Mouse (Mus musculus): Measurements from ENCODE around the gene Ccdc114.
"Not testable (repeated sequence)": the region's sequence is repeated elsewhere in the genome, so short reads cannot be mapped to it uniquely, and the experiment has no call there.

Gene Ccdc114

DNA sequence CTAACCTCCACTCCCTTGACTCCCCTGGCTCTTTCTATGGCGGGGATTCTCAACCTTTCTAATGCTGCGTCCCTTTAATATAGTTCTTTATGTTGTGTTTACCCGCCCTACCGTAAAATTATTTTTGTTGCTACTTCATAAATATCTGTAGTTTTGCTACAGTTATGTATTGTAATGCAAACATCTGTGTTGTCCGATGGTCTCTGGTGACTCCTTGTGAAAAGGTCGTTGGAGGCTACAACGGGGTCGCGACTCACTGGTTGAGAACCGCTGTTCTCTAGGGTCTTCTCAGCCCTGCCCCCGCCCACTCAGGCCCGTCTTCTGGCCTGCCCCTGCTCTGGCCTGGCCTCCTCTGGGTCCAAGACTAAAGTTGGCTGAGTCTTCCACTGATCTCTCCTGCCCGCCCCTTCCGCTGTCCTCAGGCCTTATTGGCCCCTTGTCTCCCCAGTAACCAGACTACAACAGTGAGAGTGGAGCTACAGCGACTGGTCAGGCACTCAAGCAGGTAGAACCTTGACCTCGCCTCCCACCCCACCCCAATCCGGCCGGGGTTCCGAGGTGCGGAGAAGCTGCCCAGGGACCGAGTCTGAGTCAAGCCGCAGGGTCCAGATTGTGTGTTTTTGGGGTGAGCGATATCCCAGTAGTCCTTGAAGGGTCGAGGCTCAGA lies at the start of gene Ccdc114:
Gene Ccdc114, plus strand, starts transcription at position 311 of the 667 bp plus-strand sequence.
- in situ Hi-C loops (cut with MboI): loop anchor here (5.0 kb wide), 1 partner anchor 52 kb away; the partner anchor contains the start of gene Kdelr1

DNA sequence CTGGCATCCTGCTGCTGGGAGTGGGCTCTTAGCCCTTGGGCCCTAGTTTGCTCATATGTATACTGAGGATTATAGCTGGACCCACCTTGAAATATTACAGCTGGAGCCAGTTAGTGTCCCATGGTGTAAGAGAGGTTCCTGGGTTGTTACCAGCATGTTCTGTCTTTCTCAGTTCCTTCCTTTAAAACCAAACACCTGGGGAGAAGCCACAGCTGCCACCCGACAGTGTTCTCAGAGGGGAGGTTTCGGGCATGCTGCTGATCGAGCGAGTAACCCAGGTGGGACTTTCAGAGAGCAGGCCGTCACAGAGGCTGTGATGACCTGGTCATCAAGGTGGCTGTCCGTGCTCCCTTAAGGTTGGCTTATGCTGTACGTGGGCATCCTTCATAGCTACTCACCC lies 47.0 kb upstream of the Ccdc114 start:
- in situ Hi-C loops (cut with MboI): no loop called here

DNA sequence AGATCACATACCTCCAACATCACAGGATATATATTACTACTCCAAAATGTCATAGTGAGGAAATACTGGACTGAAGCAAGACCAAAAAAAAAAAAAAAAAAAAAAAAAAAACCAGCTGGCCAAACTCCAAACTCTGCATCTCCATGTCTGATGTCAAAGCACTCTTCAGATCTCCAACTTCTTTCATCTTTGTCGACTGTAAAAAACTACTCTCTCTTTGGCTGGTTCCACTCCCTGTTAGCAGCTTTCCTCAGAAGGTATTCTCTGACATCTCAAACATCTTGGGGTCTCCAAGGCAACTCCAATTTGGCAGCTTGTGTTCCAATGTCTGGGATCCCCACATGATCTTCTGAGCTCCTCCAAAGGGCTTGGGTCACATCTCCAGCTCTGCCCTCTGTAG lies 45.6 kb upstream of the Ccdc114 start, which contains the start of gene Grin2d:
Gene Grin2d, minus strand, starts transcription at position 101 of the 400 bp plus-strand sequence.
- in situ Hi-C loops (cut with MboI): not testable (repeated sequence)

DNA sequence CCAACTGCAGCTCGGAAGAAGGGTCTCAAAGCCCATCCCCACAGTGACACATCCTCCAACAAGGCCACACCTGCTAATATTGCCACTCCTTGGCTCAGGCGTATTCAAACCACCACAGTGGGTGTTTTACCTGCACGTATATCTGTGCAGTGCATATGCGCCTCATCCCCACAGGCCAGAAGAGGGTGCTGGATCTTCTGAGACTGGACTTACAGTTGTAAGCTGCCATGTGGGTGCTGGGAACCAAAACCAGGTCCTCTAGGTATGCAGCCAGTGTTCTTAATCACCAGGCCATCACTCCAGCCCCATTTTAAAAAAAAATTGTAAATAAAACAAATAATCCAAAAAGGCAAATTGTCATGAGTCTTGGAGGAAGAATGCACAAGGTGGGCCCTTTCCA lies 43.3 kb upstream of the Ccdc114 start:
- in situ Hi-C loops (cut with MboI): no loop called here

DNA sequence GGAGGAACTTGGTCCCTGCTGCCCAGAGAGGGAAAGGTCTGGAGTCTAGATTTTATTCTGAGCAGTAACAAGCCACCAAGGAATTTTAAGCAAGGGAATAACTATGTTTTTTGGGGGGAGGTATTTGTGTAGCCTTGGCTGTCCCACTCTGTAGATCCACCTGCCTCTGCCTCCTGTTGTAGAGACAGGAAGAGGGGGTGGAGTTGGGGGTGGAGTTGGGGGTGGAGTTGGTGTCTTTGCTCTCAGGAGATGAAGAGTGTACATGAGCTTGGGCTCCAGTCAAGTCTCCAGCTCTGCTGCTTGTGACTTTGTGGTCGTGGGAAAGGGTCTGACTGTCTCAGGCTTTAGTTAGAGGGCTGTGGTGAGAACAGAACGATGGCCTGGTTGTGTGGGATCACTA lies 42.9 kb upstream of the Ccdc114 start:
- in situ Hi-C loops (cut with MboI): no loop called here

DNA sequence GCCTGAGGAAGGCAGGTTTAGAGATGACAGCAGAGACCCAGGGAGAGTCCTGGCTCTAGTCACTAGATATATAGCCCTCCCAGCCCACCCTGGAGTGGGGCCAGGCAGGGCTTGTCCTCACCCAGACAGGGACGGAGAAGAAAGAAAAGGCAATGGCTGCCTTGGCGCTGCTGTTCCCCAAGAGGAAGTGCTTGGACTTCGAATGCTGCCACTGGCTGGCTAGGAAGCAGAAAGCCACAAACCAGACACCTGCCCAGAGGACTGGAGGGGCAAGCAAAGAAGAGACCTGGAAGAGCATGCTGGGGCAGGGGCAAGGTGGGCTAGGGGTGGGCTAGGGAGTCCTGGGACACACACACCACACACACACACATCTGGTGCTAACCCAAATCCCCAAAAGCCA lies 36.6 kb upstream of the Ccdc114 start:
- in situ Hi-C loops (cut with MboI): no loop called here

DNA sequence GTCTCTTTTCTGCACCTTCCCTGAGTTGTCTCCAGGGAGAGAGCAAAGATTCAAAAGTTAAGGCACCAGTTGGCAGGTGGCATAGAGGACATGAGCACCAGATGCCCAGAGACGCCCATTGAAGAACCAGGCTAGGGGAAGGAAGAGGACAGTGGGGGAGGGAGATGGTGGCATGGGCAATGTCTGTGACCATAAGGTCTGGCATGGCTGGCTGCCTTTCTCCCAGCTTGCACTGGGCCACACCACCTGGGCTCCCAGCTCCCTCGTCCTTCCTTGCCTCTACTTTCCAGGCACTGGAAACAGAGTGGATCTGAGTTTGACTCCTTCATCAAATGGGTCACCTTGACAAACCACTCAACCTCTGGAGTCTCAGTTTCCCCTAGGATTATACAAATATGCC lies 31.2 kb upstream of the Ccdc114 start:
- in situ Hi-C loops (cut with MboI): no loop called here

DNA sequence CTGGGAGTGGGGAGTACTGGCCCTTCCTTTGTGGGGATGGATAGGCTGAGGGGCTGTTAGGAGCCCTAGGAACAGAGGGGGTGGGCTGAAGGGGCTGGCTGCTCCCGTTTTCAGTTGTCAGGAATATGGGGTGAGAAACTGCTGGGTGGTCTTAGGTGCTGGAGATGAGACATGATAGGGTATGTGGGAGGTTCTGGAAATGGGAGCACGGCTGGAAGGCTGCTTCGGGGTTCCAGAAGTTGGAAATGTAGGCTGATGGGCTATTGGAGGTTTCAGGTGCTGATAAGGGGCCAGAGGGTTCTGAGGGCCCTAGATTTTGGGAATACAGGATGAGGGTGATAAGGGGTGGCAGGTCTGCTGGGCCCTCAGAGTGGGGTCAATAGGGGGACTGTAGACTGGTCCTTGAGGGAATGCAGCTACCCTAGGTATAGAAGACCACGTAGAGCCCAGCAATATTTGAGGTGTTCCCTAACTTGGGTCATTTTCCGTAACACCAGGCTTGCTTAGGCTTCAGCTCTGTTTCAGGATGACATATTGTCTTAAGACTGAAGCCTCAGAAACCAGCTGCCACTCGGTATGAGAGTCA lies 27.8 kb upstream of the Ccdc114 start:
- in situ Hi-C loops (cut with MboI): no loop called here

DNA sequence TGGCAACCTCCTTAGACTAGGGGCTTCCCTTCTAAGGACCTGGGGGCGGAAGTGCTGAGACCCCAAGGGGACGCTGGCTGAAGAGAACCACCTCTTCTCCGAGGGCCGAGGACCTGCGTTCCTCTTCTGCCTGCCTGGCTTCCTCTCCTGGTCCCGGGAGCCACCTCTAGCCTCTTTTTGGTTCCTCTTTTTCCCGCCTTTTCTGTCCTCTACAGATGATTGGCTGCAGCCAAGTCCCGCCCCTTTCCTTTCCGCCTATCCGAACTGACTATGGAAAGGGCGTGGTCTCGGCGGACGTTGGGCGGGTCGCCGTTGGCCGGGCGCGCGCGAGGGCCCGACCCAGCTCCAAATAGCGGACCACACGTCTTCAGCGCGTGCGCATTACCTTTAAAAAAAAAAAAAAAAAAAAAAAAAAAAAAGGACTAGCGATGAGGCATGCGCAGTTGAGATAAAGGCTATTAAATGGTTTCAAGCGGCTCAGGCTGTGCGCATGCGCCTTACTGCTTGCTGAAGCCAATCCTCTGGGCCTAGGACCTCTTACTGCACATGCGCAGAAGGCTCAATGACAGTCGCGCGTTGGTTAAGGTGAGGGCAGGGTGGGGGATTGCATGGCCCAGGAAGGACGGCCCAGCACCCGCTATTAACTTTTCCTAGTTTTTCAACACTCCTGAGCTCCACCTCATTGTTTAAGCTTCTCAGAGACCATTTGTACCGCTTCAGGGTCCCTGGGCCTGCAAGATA lies 27.2 kb upstream of the Ccdc114 start, which contains the start of the genes Syngr4 and Tmem143:
Gene Syngr4, minus strand, starts transcription at position 198 of the 741 bp plus-strand sequence.
Gene Tmem143, plus strand, starts transcription at position 425 of the 741 bp plus-strand sequence.
- in situ Hi-C loops (cut with MboI): no loop called here

DNA sequence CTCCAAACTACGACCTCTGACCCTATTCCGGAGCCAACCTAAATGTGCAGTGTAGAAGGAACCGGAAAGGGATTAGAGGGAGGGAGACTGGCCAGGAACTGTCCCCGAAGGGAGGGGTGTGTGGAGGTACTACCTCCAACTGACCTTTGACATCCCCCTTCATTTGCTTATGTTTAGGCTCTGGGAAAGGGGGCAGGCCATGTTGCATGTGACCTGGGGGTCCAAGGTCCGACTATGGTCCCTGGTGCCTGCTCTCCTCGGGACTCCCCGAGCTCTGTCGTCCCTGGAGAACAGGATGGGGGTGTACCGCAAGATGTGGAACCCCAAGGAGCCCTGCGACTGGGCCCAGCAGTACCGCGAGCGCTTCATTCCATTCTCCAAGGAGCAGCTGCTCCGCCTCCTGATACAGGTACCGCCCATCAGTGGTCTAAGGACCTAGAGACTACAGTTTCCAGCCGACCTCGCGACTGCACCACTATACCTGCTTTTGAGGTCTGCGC lies 26.6 kb upstream of the Ccdc114 start:
- in situ Hi-C loops (cut with MboI): no loop called here

DNA sequence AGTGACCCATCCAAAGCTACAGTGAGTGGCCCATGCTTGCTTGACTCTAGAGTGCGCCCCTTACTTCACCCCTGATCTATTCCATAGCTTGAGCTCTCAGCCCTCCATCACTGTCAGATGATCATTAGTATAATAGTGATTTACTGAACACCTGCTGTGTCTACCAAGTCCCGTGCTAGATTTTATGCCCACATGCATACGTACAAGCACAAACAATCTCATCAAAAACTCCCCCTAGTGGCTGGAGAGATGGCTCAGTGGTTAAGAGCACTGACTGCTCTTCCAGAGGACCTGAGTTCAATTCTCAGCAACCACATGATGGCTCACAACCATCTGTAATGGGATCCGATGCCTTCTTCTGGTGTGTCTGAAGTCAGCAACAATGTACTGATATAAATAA lies 25.7 kb upstream of the Ccdc114 start:
- in situ Hi-C loops (cut with MboI): not testable (repeated sequence)

DNA sequence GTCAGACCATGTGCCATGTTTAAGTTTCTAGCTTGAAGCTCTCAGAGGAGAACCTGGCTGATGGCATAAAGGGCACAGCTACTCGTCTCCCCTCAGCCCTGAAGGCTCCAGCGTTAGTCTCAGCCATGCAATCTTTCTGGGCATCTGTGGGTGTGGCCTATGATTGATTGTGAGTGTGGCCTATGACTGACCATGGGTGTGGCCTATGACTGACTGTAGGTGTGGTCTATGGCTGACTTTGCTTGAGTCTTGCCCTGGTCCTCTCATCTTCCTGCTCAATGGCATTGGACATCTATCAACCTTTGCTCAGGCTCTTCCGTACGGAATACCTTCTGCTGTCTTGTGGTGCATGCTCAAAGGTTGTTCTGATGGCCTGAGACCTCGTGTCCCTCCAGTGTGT lies 22.3 kb upstream of the Ccdc114 start:
- in situ Hi-C loops (cut with MboI): no loop called here

DNA sequence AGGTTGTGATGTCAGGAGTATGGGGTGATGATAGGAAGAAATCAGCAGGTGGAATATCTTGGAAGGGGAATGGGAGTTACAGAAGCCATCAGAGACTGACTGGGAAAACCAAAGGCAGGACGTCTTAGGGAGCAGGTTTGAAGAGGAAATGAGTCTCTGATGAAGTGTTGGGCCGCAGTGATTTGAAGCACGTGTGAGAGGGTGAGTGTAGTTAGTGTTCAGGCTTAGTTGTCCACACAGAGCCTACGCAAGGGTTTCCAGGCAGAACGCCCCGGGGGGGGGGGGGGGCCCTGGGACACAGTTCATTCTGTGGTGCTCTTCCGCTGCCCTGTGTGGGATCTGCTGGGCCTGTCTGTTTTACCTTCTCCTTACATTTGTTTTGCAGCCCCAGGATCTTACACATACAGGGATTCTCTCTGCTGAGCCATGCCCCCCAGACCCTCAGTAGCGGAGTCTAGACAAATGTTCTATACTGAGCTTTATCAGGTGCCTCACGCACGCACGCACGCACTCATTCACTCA lies 21.3 kb upstream of the Ccdc114 start:
- in situ Hi-C loops (cut with MboI): no loop called here

DNA sequence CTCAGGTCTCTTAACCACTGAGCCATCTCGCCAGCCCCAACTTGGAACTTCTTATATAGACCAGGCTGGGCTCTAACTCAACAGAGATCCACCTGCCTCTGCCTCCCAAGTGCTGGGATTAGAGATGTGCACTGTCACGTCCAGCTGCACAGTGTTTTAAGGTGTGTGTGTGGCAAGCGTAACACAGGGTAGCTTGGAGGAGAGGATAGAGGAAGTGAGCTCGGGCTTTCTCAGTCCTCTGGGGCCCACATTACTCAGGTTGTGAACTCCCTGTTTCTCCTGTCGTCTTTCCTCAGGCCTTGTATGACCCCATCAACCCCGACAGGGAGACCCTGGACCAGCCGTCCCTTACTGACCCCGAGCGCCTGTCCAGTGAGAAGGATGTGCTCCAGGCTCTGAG lies 17.2 kb upstream of the Ccdc114 start:
- in situ Hi-C loops (cut with MboI): no loop called here

DNA sequence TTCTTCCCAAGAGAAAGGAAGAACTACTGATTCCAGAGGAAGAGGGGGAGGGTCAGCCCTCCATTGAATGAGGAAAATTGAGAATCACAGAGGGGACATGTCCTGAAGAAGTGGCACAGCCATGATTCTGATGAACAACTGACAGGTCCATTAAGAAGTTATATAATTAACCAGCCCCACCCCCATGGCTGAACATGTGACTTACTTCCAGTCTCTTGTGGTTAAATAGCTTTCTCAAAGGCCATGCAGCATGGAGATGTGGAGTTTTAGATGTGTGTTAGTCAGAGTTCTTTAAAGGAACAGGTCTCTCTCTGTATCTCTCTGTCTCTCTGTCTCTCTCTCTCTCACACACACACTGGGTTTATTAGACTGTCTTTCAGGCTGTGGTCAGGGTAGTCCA lies 15.5 kb upstream of the Ccdc114 start:
- in situ Hi-C loops (cut with MboI): no loop called here

DNA sequence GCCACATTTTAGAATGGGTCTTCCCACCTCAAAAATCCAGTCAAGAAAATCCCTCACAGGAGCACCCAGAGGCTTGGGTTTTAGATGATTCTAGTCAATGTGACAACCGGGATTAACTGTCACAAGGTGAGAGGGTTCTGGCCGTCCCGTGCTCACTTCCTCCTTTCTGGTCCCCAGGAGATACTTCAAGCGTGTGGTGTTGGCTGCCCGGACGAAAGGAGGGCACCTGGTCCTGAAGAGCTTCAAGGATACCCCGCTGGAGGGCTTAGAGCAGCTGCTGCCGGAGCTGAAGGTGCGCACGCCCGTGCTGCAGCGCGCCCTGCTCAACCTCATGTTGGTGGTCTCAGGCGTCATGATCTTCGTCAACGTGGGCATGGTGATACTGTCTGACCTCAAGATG lies 14.7 kb upstream of the Ccdc114 start:
- in situ Hi-C loops (cut with MboI): no loop called here

DNA sequence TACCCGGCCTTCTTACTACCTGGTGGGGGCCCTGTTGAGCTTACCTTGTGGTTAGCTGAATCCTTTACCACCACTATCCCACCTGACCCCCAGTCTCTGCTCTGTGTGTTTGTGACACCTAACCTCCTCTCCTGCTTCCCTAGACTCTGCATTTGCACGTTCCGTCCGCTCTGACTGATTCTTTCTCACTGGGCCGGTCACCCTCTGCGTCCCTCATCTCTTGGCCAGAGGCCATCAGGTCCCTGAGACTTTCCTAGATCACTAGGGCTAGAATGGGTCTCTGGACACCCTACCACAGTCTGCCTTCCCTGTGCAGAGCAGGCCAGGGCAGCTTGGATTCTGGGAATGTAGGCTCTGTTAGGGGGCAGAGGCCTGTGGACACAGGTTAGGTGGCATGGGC lies 9.8 kb upstream of the Ccdc114 start:
- in situ Hi-C loops (cut with MboI): no loop called here

DNA sequence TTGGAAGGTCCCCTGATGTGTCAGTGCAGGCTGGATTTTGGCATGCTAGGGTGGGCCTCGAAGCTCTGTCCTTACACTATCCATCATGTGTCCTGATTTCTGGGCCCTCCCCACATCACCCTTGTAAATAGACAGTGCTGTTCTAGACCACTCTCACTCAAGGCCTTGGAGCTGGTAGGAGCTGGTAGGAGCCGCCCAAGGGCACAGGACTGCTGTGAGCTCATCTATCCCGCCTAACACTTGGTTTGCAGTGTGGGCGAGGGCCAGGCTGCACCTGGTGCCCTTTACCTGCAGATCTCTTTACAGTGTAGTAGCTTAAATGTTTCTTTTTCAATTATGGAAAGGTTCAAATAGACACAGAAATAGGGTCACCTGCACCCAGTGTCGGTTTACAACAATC lies 8.9 kb upstream of the Ccdc114 start:
- in situ Hi-C loops (cut with MboI): no loop called here

DNA sequence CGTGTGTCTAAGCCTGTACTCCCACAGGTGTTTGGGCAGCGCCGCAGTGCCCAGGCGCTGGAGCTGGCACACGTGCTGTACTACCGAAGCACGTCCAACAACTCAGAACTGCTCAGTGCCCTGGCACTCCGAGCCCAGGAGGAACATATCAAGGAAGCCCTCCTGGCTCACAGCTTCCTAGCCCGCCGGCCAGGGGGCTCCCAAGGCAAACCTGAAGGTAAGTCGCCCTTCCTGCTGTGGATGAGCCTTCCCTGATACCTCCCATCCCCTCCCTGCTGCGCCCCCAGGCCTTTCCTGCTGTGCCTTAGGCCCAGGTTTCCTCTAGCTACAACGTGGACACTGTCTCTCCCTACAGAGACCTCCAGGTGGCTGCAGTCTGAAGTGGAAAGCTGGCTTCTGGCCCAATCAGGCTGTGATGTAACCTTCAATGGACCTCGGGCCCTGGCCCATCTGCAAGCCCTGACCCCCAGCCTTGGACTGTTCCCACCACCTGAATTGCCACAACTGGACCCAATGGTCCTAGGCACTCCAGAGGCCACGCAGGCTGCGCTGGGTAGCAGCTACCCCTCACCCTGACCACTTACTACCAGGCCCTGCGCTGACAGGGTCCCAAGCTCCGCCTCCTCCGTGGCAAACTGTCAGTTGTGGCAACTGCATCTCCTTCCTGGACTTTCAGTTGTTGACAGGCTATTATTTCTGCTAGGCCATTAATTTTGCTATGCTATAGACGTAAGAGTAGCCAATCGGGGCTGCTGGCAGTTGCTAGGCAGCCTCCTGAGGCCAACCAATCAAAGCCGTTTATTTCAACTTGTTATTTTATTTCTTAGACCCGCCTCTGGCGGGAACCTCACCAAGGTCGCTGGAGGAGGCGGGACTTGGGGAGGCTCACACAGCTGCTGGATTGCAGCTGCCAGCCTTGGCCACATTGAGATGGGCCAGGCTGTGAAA lies 7.5 kb upstream of the Ccdc114 start:
- in situ Hi-C loops (cut with MboI): no loop called here

DNA sequence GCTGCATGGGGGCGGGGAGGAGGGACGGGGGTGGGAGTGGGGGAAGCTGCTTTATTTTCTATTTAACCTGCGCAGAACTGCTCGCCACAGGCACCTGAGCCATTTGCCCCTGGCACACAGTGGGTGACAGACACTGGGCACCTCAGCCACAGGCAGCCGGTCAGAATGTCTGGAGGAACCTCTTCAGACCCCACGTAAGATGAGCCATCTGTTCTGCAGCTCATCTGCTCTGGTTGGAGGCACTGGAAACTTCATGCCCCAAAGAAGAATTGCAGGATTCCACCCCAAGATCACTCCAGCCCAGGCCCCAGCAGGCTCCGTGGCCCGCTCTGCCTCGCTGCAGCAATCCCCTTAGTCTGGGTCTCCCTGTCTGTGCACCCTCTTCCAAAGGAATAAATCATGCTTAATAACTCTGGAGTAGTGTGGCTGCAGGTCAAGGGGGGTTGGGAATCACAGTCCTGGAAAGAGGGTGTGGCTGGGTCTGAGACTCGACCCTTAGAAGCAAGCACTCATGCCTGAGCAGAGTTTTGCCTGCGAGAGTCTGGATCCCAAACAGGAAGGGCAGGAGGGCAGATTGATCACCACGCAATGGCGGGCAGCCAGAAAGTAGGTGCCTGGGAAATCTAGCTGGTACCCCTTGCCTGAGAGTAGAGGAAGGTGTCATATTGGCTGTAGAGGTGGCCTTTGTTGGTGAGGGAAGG lies 6.7 kb upstream of the Ccdc114 start:
- in situ Hi-C loops (cut with MboI): no loop called here

DNA sequence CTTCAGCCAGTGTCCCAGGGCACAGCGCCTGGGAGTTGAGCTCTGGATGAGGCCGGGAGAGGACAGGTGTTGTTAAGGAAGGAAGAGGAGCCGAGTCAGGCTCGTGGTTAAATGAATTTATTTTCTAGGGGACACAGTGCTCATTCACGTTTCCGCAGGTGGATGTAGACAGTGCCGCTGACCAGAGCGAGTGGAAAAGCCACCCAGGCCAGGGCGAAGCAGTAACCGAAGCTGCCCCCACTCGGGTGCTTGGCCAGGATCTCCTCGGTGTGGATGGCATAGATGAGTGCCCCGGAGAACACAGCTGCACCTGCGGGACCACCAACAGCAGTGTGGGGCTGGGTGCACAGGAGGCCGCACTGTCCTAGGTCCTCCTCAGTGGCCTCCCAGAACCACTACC lies 5.9 kb upstream of the Ccdc114 start:
- in situ Hi-C loops (cut with MboI): no loop called here
